Mouse (Mus musculus): ENCODE results near the gene Cdk1.

Gene Cdk1

GRCm38 (mm10) chr10:69348206-69348605, 4.5 kb downstream of the Cdk1 start:
- no peak for DNase-seq (ENCODE audit: low read depth)

- no peak for DNase-seq (ENCODE audit: low read depth)
These were observed 10.4 kb downstream of the Cdk1 start for GRCm38 (mm10) chr10:69342328-69342727.

DNA sequence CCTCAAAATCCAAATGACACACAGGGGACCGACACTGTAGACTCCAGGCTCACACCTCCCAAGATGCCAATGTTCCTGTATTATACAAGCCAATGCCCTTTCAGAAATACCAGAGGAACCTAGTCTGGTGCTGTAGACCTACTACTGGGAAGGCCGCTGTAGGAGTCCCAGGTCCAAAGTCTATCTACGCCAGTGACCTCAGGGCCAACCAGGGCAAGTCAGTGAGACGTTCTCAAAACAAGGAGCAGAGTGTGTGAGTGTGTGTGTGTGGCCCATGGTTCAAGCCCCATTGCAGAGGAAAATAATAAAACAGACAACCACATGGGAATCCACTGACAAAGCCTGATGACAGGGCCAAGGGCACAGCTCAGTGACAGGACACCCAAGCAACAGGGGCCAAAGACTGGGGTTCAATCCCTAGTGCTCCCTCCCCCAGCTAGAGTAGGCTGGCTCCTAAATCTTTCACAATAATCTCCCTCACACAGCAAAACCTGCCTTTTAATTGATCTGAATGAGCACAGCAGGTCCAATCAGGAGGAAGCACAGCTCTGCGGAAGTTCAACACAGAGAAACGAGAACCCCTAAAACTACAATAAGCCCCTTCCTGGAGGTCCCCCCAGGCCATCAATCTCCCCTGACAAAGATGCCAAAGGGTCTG, 11.0 kb downstream of the Cdk1 start:
- DNase-seq (ENCODE audit: low read depth), result no peak

GRCm38 (mm10) chr10:69340001-69340400, 12.7 kb downstream of the Cdk1 start:
- no peak for DNase-seq (ENCODE audit: low read depth)

DNA sequence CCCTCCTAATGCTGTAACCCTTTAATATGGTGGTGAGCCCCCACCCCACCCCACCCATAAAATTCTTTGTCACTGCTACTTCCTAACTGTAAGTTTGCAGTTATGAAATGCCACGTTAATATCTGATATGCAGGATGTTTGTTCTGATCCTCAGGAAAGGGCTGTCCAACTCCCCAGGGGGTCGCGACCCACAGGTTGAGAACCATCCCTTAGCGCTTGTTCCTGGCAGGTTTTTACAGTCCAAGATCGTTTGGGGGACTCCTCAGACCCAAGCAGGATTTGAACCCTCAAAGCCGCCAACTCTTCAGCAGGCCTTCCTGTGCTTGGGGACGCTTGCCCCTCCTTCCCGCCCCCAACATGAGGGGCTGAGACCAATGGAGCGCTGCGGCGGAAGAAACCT, 16.5 kb downstream of the Cdk1 start:
- DNase-seq (ENCODE audit: low read depth), result no peak

DNA sequence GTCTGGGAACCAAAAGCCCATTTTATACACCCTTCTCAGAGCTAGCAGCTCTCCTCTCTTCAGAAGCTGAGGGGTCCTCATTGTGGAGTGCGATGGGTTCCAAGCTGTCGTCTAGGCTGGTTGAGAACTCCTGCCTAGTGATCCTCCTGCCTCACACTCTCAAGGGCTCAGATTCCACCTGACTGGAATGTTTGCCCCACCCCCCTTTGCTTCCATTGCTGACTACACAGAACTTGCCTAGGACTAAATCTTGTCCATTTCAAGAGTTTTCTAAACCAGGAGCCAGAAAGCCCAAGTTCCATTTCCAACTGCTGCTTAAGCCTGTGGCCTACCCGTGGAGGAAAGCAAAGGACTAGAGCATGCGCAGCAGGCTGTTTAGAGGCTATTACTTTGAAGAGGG, 17.1 kb downstream of the Cdk1 start:
- DNase-seq (ENCODE audit: low read depth), result no peak

- no peak for DNase-seq (ENCODE audit: low read depth)
These were observed 17.6 kb downstream of the Cdk1 start for GRCm38 (mm10) chr10:69335195-69335536.

DNA sequence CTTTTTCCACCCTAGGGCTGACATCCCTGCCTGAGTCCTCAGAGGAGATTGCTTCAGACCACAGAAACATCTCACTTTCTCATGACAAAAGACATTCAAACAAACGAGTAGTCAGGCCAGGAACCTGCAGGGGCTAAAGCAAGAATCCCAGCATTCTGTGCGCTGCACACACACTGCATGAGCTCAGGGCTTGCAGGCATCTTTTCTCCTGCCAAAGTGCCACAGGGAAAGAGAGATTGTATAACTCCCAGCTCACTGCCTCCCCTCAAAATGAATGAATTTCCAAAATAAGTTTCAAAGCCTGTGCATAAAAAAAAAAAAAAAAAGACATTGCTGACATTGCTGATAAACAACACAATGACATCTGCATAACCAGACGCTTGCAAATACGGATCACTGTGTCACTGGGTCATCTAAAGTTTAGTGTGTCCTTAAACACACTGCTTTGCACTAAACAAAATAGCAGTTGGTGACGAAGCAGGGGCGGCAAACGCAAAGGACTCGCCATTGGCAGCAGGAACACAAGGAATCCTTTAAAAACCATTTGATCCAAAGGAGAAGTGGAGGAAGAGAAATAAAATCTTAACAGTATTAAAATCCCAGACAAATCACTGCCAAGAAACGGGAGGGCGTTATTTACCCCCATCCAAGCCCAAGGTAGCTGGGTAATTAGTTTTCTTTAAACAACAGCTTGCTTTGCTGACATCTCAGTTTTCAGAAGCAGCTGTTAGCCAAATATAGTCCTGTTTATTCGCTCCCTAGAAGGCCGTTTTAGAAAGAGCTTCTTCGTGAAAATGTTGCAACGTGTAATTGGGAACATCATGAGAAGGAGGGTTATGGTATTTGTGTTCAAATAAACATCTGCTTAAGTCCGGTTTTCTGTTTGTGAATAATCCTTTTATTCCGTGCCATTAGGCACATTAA, 18.2 kb downstream of the Cdk1 start:
- DNase-seq (ENCODE audit: low read depth), result no peak

DNA sequence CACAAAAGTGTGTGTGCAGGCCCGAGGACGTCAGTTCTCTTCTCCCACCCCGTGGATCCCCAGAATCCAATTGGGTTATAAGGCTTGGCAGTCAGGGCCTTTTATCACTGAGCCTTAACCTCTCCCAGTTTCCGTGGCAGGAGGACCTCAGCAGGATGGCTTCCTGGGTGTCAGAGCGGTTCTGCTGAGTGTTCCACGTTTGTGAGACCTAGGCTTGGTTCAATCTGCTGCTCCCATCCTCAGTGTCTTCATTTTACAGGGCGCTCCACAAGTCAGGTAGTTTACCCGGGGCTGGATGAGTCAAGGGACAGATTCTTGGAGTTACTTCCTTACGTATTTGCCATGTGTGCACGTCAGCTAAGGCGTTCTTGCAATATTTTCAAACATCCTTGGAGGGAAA, 19.5 kb downstream of the Cdk1 start:
- DNase-seq (ENCODE audit: low read depth), result no peak

DNA sequence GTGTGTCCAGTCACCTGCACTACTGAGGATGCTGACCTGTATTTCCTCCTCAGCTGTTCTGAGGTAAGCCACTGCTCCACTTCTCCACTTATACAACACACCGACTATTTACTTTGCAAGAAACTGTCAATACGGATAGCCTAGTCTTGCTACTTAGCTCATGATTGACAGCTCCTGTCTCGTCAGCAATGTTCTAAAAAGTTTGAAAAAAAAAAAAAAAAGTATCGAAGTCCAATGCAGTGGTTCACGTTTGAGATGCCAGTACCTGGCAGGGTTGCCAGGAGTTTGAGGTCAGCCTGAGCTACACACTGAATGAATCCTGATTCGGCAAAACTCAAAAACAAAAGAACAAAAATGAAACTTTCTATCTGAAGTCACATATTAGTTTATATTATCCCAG, 21.5 kb downstream of the Cdk1 start:
- no peak for DNase-seq (ENCODE audit: low read depth)

GRCm38 (mm10) chr10:69328656-69329046, 24.1 kb downstream of the Cdk1 start:
- DNase-seq (ENCODE audit: low read depth), result no peak

GRCm38 (mm10) chr10:69328029-69328655, 24.6 kb downstream of the Cdk1 start:
- DNase-seq (ENCODE audit: low read depth), result no peak

DNA sequence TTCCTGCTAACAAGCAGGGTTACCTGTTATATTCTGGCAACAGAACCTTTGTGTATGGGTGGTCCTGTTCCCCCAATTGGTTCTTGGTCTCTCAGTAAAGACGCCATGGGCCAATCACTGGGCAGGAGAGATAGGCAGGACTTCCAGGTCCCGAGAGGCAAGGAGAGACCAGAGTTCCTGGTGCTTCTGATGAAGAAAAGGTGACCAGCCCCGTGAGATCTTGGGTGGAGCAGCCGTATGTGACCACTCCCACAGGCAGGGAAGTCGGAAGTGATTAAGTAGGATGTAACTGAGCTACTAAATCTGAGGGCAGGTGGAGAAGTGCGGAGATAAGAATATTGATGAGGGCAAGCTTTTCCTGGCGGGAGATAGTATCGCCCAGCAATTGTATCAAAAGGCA, 25.4 kb downstream of the Cdk1 start:
- no peak for DNase-seq (ENCODE audit: low read depth)

DNA sequence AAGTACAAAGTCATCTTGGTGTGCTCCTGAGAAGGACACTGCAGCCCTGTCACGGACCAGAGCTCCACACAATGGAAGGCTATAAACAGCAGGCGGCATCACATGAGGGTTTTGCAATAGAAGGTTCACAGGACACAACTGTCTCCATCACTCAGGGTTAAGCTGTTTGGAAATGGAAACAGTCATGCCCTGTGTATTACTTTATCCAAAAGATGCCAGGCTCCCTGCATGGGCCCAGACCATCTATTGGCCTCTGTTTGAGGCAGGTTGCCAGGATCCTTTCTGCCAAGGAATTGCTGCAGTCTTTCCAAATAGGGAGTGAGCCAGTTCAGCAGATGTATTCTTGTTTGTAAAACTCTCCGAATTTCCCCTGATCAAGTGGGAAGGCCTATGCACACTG, 26.3 kb downstream of the Cdk1 start:
- peak; percentile 79 for DNase-seq (ENCODE audit: low read depth)

- DNase-seq (ENCODE audit: low read depth), result no peak
These were observed 27.9 kb downstream of the Cdk1 start for GRCm38 (mm10) chr10:69324816-69325215.

DNA sequence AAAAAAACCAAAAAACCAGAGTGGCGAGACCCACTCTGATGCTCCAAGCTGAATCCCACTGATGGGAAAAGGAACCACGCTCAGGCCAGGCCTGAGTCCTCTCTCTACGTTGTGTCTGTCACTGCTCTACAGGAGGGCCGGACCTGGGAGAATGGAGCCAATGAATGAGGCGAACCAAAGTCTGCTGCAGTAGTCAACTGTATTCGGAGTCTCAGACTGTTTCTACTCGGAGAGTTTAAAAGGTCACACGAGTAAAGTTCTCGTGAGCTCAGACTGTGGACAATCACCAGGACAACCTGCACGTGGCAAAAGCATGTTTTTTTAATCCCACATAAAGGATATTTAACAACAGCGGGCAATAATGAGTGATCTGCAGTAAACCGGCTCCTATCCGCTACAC, 28.8 kb downstream of the Cdk1 start:
- no peak for DNase-seq (ENCODE audit: low read depth)

DNA sequence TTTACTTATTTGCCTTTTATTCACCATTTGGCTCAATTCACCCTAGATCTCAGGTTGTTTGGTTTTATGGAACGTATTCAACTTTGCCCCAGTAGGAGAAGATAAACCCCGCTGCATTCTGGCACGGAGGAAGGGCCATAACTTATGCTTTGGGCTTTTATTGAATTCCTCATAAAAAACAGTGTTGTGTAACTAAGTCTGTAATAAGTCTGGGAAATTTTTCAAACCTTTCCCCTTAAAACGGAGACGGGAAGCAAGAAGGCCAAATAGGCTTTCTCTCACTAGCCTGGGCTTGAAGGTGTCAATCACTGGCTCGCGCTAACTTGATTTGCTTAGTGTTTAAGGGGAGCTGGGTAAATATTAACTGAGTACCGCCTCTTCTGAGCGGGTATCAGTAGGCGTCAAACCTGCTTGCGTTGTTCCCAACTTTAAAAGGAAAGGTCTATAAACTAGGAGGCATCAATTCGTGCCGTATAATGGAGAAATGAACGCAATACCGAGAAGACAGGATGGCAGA, 31.2 kb downstream of the Cdk1 start:
- no peak for DNase-seq (ENCODE audit: low read depth)

DNA sequence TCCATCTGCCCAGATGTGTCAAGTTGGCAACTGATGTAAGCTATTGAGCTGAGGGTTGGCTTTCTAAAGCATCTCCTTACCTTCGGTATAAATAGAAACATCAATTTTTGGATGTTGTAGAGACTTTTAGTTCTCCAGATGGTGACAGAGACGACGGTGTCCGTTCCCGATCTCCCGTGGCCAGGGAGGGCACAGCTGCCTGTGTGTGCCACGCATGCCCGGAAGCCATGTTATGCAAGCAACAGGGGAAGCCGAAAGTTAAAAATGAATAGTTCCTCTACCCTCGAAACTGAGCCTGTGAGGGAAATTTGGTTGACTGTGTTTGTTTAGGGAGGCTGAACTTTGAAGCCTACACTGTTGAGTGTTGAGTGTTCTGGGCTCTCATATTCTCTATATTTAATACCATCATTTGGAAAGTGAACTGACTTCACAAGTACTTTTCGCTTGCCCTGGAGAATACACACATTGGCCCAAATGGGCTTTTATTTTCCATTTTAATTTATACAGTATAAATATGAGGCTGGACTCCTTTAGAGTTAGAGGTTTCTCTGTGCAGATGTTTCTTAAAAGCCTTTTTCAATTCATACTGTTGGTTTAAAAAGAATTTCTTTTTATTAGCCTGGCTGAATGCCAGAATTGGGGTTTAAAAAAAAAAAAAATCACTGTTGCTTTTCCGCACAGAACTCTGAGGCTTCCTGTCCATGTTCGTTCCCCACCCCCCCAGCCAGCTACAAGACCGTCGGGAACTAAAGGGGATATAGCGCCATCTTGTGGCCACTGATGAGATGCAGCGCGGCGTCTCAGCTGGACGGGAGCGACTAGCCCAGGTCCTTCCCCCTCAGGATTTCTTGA, 31.8 kb downstream of the Cdk1 start:
- peak; percentile 81 for DNase-seq (ENCODE audit: low read depth)

DNA sequence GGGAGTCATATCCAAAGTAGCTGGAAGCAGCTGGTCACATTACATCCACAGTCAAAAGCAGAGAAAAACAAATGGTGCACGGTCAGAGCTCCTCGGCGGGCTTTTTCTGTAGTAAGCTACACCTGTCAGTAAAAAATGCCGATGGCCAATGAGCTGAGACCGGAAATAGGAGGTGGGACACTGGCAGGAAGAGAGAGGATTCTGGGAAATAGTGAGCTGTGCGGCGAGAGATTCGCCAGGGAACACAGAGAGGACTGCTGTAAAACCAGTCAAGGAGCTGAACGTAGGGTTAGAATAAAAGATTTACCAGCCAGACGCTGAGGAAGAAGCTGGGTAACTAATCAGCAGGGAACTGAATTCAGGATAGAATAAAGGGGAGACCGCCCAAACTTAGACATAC, 34.2 kb downstream of the Cdk1 start:
- no peak for DNase-seq (ENCODE audit: low read depth)

GRCm38 (mm10) chr10:69313944-69314343, 38.8 kb downstream of the Cdk1 start:
- no peak for DNase-seq (ENCODE audit: low read depth)

GRCm38 (mm10) chr10:69311867-69312266, 40.9 kb downstream of the Cdk1 start:
- no peak for DNase-seq (ENCODE audit: low read depth)

DNA sequence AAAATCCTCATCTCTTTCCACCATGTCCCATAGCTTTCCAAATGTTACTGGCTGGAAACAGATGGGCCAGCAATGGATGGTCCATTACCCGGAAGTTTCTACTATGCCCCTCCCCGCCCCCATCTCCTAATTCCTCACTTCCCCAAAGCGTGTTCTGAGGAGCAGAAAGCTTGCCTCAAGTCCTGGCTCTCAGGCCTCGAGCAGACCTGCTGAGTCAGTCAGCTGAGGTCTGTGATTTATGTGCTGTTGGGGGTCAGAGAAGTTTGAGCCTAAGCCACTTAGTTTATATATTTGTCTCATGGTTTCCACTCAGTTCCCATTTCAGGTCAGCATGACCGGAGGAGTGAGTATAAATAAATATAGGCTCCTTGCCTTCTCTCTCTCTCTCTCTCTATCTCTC, 43.6 kb downstream of the Cdk1 start:
- no peak for DNase-seq (ENCODE audit: low read depth)

Measured in fibroblast of lung, adult 2 months (primary cell).